Mouse (Mus musculus) liver, embryonic 16.5 days (tissue): ENCODE results near the gene Nwd1. TPM values are rescaled to one million over a fixed set of nuclear protein-coding genes. Genes with fewer than 3 reads are reported as not detected.
"Not testable (repeated sequence)": the region's sequence is repeated elsewhere in the genome, so short reads cannot be mapped to it uniquely, and the experiment has no call there.

Experiments
- ATAC-seq: fragments of 200-750 bp; cut with Nextera tagmentation; 2 replicates; pipeline ENCODE4 v1.8.0; 2017; ENCODE audit warnings: low read depth, mild to moderate bottlenecking, moderate number of reproducible peaks, moderate library complexity
- H3K27ac ChIP-seq: fragments of 300-500 bp; sonication (generic); 2 replicates; pipeline ENCODE4 v1.5.1; 2014; ENCODE audit warnings: mild to moderate bottlenecking, low read length
- H3K27me3 ChIP-seq: fragments of 300-500 bp; sonication (generic); 2 replicates; pipeline ENCODE4 v1.6.1; 2014; ENCODE audit warnings: low read depth, low read length, mixed read lengths; ENCODE audit not compliant: control insufficient read depth, insufficient read depth
- H3K36me3 ChIP-seq: fragments of 300-500 bp; sonication (generic); 2 replicates; pipeline ENCODE4 v1.6.1; 2014; ENCODE audit warnings: mild to moderate bottlenecking; ENCODE audit not compliant: control insufficient read depth, insufficient read depth
- H3K4me1 ChIP-seq: fragments of 300-500 bp; sonication (generic); 2 replicates; pipeline ENCODE4 v1.6.1; 2014; ENCODE audit warnings: low read depth, low read length, mixed read lengths; ENCODE audit not compliant: control insufficient read depth
- H3K4me2 ChIP-seq: fragments of 300-500 bp; sonication (generic); 2 replicates; pipeline ENCODE4 v1.6.1; 2014; ENCODE audit warnings: low read depth, low read length, mixed read lengths
- H3K4me3 ChIP-seq: fragments of 300-500 bp; sonication (generic); 2 replicates; pipeline ENCODE4 v1.5.1; 2014; ENCODE audit warnings: low read depth, mild to moderate bottlenecking, low read length
- H3K9ac ChIP-seq: fragments of 300-500 bp; sonication (generic); 2 replicates; pipeline ENCODE4 v1.6.1; 2014; ENCODE audit warnings: low read depth, low read length
- H3K9me3 ChIP-seq: fragments of 300-500 bp; sonication (generic); replicated peaks from 2 replicates; pipeline ENCODE4 v1.6.1; 2016; ENCODE audit warnings: low read length; ENCODE audit not compliant: control insufficient read depth
- WGBS: fragments of 180-500 bp; shearing (Covaris S2); extraction: QIAGEN DNeasy Blood & Tissue Kit; methylation state at CpG from one replicate; pipeline ENCODE4 v1.1.7; 2014; ENCODE audit not compliant: insufficient replicate concordance; 5-methylcytosine and 5-hydroxymethylcytosine counted together
- polyA plus RNA-seq: library from polyadenylated mRNA; unstranded; fragments of >200 nt; fragmentation: Nextera tagmentation; extraction: Ambion mirVana; gene quantifications from 2 replicates; pipeline ENCODE4 v1.2.1, GENCODE M21; 2015

Nwd1 gene
- polyA plus RNA-seq, 1 experiment from 2014 or later = 0.05 TPM

DNA sequence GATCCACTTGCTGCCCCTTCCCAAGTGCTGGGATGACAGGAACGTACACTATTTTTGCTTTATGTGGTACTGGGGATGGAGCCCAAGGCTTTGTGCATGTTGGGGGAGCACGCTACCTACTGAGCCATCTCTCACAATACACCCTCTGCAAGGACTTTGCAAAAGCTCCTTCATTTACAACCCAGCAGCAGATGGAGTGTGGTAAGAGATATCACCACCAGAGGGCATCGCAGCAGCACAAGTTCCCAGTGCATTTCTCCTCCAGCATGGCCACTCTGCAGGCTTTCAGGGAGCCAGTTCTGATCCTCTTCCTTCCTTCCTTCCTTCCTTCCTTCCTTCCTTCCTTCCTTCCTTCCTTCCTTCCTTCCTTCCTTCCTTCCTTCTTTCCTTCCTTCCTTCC, 33.6 kb downstream of the Nwd1 start:
- Histone ChIP-seq H3K27ac (no peak overlapping the region), H3K4me3 (no peak overlapping the region), H3K36me3 (no peaks in the 10 kb centered on the region), H3K27me3 (no peaks in the 10 kb centered on the region), H3K4me1 (no peaks in the 10 kb centered on the region), H3K9ac (no peak overlapping the region), H3K4me2 (no peak overlapping the region), H3K9me3 (no peaks in the 10 kb centered on the region)
- ATAC-seq = no peak
- WGBS = 17% methylated on average over 3 of the region's 3 CpGs

DNA sequence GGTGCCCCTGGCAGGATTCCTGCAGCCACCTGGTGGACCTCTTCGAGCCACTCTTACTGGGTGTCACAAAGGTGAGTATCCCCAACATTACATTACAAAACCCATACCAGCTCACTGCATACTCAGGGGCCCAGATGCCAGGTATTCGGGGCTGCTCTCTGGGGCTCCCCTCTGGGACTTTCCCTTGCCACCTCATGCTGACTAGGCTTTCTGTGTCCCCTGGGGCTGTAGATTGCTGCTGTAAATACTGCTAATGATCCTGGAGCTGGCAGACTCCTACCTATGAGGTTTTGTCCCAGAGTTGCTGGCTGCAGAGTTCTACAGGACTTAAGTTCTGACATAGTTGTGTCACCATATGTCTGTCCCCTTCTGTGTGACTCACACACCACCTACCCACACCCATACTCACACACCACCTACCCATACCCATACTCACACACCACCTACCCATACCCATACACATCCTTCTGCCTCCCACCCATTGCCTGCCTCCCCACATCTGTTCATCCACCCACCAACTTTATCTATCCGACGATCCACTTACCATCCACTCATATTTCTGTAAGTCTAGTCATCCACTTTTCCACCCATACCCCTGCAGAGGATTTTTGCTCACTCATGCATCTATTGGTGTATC, 35.7 kb downstream of the Nwd1 start:
- 59% methylated on average over 4 of the region's 4 CpGs for WGBS
- Histone ChIP-seq H3K4me3 (no peak overlapping the region), H3K27me3 (no peaks in the 10 kb centered on the region), H3K9ac (no peak overlapping the region), H3K4me2 (no peak overlapping the region), H3K9me3 (no peaks in the 10 kb centered on the region), H3K4me1 (no peaks in the 10 kb centered on the region), H3K36me3 (no peaks in the 10 kb centered on the region), H3K27ac (no peak overlapping the region)
- ATAC-seq = no peak

DNA sequence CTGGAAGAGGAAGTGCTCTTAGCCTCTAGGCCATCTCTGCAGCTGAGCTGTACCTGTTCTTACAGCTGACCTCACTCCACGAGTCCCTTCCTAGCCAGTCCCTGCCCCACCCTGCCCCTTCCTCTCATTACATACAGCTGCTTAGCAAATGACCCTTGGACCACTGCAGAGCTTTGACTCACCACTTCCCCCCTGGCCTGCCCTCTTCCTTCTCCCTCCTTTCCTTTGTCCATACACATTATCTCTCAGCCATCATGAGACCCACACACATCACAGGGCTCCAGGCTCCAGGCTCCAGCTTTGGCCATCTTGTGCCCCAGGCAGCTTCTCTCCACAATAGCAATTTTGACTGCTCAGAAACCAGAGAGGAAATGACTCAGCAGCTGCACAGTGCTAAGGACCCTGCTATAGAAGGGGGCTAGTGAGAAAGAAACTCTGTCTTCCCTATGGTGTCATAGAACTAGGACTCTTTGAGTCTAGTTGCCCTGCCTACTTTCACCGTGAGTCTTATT, 36.6 kb downstream of the Nwd1 start:
- H3K27me3 ChIP-seq = no peaks in the 10 kb centered on the region
- H3K36me3 ChIP-seq = no peaks in the 10 kb centered on the region
- no peak overlapping the region for H3K27ac ChIP-seq
- H3K4me2 ChIP-seq = no peak overlapping the region
- no peak for ATAC-seq
- no peaks in the 10 kb centered on the region for H3K4me1 ChIP-seq
- H3K9me3 ChIP-seq = no peaks in the 10 kb centered on the region
- no peak overlapping the region for H3K4me3 ChIP-seq
- H3K9ac ChIP-seq = no peak overlapping the region
- WGBS = 8% methylated on average over 2 of the region's 2 CpGs

GRCm38 (mm10) chr8:72683572-72684099, 37.1 kb downstream of the Nwd1 start:
- not testable (repeated sequence) for H3K36me3 ChIP-seq, H3K4me2 ChIP-seq, H3K4me3 ChIP-seq, H3K9me3 ChIP-seq, H3K27ac ChIP-seq, H3K4me1 ChIP-seq, H3K9ac ChIP-seq, H3K27me3 ChIP-seq, ATAC-seq
- 61% methylated on average over 5 of the region's 5 CpGs for WGBS

DNA sequence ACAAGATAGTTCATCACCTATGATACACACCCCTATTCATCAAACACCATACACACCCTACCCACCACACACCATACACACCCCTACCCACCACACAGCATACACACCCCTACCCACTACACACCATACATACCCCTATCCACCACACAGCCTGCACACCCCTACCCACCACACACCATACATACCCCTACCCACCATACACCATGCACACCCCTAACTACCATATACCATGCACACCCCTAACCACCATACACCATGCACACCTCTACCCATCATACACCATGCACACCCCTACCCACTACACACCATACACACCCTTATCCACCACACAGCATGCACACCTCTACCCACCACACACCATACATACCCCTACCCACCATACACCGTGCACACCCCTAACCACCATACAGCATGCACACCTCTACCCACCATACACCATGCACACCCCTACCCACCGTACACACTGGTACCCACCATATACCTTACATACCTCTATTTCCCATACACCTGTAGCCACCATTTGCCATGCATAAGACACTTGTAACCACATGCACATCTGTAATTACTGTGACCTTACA, 51.9 kb downstream of the Nwd1 start:
- no peaks in the 10 kb centered on the region for H3K4me1 ChIP-seq
- no peaks in the 10 kb centered on the region for H3K36me3 ChIP-seq
- no peak overlapping the region for H3K4me3 ChIP-seq
- no peak overlapping the region for H3K9ac ChIP-seq
- H3K9me3 ChIP-seq = no peaks in the 10 kb centered on the region
- no peak overlapping the region for H3K27ac ChIP-seq
- 80% methylated on average over 2 of the region's 2 CpGs for WGBS
- H3K4me2 ChIP-seq = no peak overlapping the region
- no peak for ATAC-seq
- no peaks in the 10 kb centered on the region for H3K27me3 ChIP-seq

- Histone ChIP-seq H3K9ac (no peak overlapping the region), H3K9me3 (no peaks in the 10 kb centered on the region), H3K27ac (no peak overlapping the region), H3K4me3 (no peak overlapping the region), H3K36me3 (no peaks in the 10 kb centered on the region), H3K27me3 (no peaks in the 10 kb centered on the region), H3K4me1 (no peaks in the 10 kb centered on the region), H3K4me2 (no peak overlapping the region)
- WGBS = 36% methylated on average over 6 of the region's 6 CpGs
- ATAC-seq = no peak
Observed at GRCm38 (mm10) chr8:72712569-72712968, 66.1 kb downstream of the Nwd1 start.

- no peaks in the 10 kb centered on the region for H3K27me3 ChIP-seq
- H3K4me1 ChIP-seq = no peaks in the 10 kb centered on the region
- H3K27ac ChIP-seq = no peak overlapping the region
- no peak overlapping the region for H3K4me2 ChIP-seq
- no peaks in the 10 kb centered on the region for H3K9me3 ChIP-seq
- H3K4me3 ChIP-seq = no peak overlapping the region
- no peak for ATAC-seq
- no peaks in the 10 kb centered on the region for H3K36me3 ChIP-seq
- WGBS = 32% methylated on average over 5 of the region's 5 CpGs
- no peak overlapping the region for H3K9ac ChIP-seq
Observed at GRCm38 (mm10) chr8:72716594-72716993, 70.1 kb downstream of the Nwd1 start.

DNA sequence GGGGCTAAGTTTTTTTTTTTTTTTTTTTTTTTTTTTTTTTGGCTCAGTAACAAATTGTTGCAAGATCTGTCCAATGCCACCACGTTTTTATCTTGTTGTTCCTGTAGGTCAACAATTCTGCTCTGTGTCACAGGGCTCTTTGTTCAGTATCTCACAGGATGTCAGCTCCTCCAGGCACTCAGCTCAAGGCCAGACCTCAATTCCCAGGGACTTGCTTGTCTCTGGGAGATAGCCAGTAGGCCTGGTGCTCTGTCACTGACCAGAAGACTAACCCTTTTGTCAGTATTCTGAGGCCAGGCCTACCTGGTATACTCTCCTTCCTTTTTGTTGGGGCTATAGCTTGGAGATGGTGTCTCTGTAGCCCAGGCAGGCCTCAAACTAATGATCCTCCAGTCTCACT, 74.0 kb downstream of the Nwd1 start:
- Histone ChIP-seq H3K27ac (no peak overlapping the region), H3K4me3 (no peak overlapping the region), H3K27me3 (no peaks in the 10 kb centered on the region), H3K9ac (no peak overlapping the region), H3K9me3 (no peaks in the 10 kb centered on the region), H3K4me2 (no peak overlapping the region), H3K4me1 (peaks cover 11% of the 10 kb centered on the region), H3K36me3 (peaks cover 4% of the 10 kb centered on the region; the same call in 1 of the 2 replicates)
- ATAC-seq = no peak
- 4% methylated on average over 1 of the region's 1 CpGs for WGBS
